Mouse (Mus musculus) forebrain, embryonic 13.5 days (tissue): Measurements from ENCODE around the gene Ndufb10. TPM values are rescaled to one million over a fixed set of nuclear protein-coding genes. Genes with fewer than 3 reads are reported as not detected.
"Not testable (repeated sequence)": the region's sequence is repeated elsewhere in the genome, so short reads cannot be mapped to it uniquely, and the experiment has no call there.

Experiments used
- ATAC-seq: fragments of 200-750 bp; cut with Nextera tagmentation; 2 replicates; pipeline ENCODE4 v1.8.0; 2017
- H3K27ac ChIP-seq: fragments of 300-500 bp; sonication (generic); 2 replicates; pipeline ENCODE4 v1.5.1; 2015; ENCODE audit warnings: inconsistent platforms, mild to moderate bottlenecking, moderate library complexity
- H3K27me3 ChIP-seq: fragments of 300-500 bp; sonication (generic); 2 replicates; pipeline ENCODE4 v1.6.1; 2015; ENCODE audit warnings: mild to moderate bottlenecking, inconsistent platforms
- H3K36me3 ChIP-seq: fragments of 300-500 bp; sonication (generic); 2 replicates; pipeline ENCODE4 v1.6.1; 2015; ENCODE audit warnings: mild to moderate bottlenecking, inconsistent platforms; ENCODE audit not compliant: poor library complexity, severe bottlenecking
- H3K4me1 ChIP-seq: fragments of 300-500 bp; sonication (generic); 2 replicates; pipeline ENCODE4 v1.6.1; 2015; ENCODE audit warnings: inconsistent platforms
- H3K4me2 ChIP-seq: fragments of 300-500 bp; sonication (generic); 2 replicates; pipeline ENCODE4 v1.6.1; 2015; ENCODE audit warnings: inconsistent platforms, mild to moderate bottlenecking, moderate library complexity
- H3K4me3 ChIP-seq: fragments of 300-500 bp; sonication (generic); 2 replicates; pipeline ENCODE4 v1.5.1; 2015; ENCODE audit warnings: mild to moderate bottlenecking, inconsistent platforms
- H3K9ac ChIP-seq: fragments of 300-500 bp; sonication (generic); 2 replicates; pipeline ENCODE4 v1.6.1; 2015; ENCODE audit warnings: mild to moderate bottlenecking, inconsistent platforms
- H3K9me3 ChIP-seq: fragments of 300-500 bp; sonication (generic); replicated peaks from 2 replicates; pipeline ENCODE4 v1.6.1; 2016; ENCODE audit warnings: inconsistent platforms
- WGBS: fragments of 180-500 bp; shearing (Covaris S2); methylation state at CpG from one replicate; pipeline ENCODE4 v1.1.7; 2015; 5-methylcytosine and 5-hydroxymethylcytosine counted together
- polyA plus RNA-seq: library from polyadenylated mRNA; unstranded; fragments of >200 nt; fragmentation: Nextera tagmentation; extraction: Ambion mirVana; gene quantifications from 2 replicates; pipeline ENCODE4 v1.2.1, GENCODE M21; 2015

Ndufb10 gene
- polyA plus RNA-seq, 1 experiment from 2014 or later, result 253 TPM

- peaks cover 39% of the 10 kb centered on the region for H3K4me1 ChIP-seq
- peak overlapping the region; percentile 83 for H3K4me3 ChIP-seq
- no peaks in the 10 kb centered on the region for H3K9me3 ChIP-seq
- ATAC-seq, result peak; percentile 99
- H3K36me3 ChIP-seq, result peaks cover 35% of the 10 kb centered on the region
- H3K27me3 ChIP-seq, result no peaks in the 10 kb centered on the region
- H3K27ac ChIP-seq, result peak overlapping the region; percentile 85
- peak overlapping the region; percentile 87 for H3K4me2 ChIP-seq
- peak overlapping the region; percentile 89 for H3K9ac ChIP-seq
- under 1% methylated on average over 61 of the region's 61 CpGs for WGBS
Measured at GRCm38 (mm10) chr17:24719494-24720222, 4.6 kb downstream of the Ndufb10 start.

GRCm38 (mm10) chr17:24718938-24719337 is 5.3 kb downstream of the Ndufb10 start:
- WGBS, result 66% methylated on average over 5 of the region's 5 CpGs
- not testable (repeated sequence) for H3K27me3 ChIP-seq, ATAC-seq, H3K9me3 ChIP-seq, H3K27ac ChIP-seq
- Histone ChIP-seq H3K4me1 (peaks cover 36% of the 10 kb centered on the region), H3K4me3 (peak overlapping the region; percentile 83), H3K36me3 (peaks cover 35% of the 10 kb centered on the region), H3K9ac (peak overlapping the region; percentile 89), H3K4me2 (peak overlapping the region; percentile 87)

- ATAC-seq, result no peak
- WGBS, result 75% methylated on average over 4 of the region's 4 CpGs
- Histone ChIP-seq H3K4me3 (peak within 1 kb of the TSS; percentile 83), H3K9me3 (no peaks in the 10 kb centered on the region), H3K27me3 (no peaks in the 10 kb centered on the region), H3K36me3 (peaks cover 35% of the 10 kb centered on the region), H3K4me1 (peaks cover 28% of the 10 kb centered on the region), H3K4me2 (peak within 1 kb of the TSS; percentile 87), H3K9ac (peak within 1 kb of the TSS; percentile 89), H3K27ac (no peak within 1 kb of the TSS)
Measured at GRCm38 (mm10) chr17:24717943-24718342, 6.3 kb downstream of the Ndufb10 start, which contains the start of the genes Rnf151 and Rps2. Gene Rnf151, minus strand, starts transcription at chr17:24718063. Gene Rps2, plus strand, starts transcription at chr17:24718116.

- Histone ChIP-seq H3K4me2 (no peak overlapping the region), H3K9me3 (no peaks in the 10 kb centered on the region), H3K27ac (no peak overlapping the region), H3K4me3 (no peak overlapping the region), H3K4me1 (peaks cover 10% of the 10 kb centered on the region), H3K27me3 (no peaks in the 10 kb centered on the region), H3K36me3 (peaks cover 20% of the 10 kb centered on the region), H3K9ac (no peak overlapping the region)
- ATAC-seq, result no peak
- WGBS, result 97% methylated on average over 15 of the region's 15 CpGs
Measured at GRCm38 (mm10) chr17:24716166-24716682, 8.1 kb downstream of the Ndufb10 start.

- no peak overlapping the region for H3K27ac ChIP-seq
- 41% methylated on average over 6 of the region's 6 CpGs for WGBS
- H3K9me3 ChIP-seq, result no peaks in the 10 kb centered on the region
- H3K9ac ChIP-seq, result no peak overlapping the region
- no peak overlapping the region for H3K4me3 ChIP-seq
- H3K4me2 ChIP-seq, result no peak overlapping the region
- peaks cover 8% of the 10 kb centered on the region for H3K4me1 ChIP-seq
- no peaks in the 10 kb centered on the region for H3K27me3 ChIP-seq
- peaks cover 18% of the 10 kb centered on the region for H3K36me3 ChIP-seq
- ATAC-seq, result no peak
Measured at GRCm38 (mm10) chr17:24715556-24715955, 8.7 kb downstream of the Ndufb10 start.

- Histone ChIP-seq H3K36me3 (peaks cover 20% of the 10 kb centered on the region), H3K4me3 (peak overlapping the region; percentile 83; the same call in 1 of the 2 replicates), H3K27me3 (no peaks in the 10 kb centered on the region), H3K4me2 (no peak overlapping the region), H3K9ac (no peak overlapping the region), H3K27ac (no peak overlapping the region), H3K9me3 (no peaks in the 10 kb centered on the region), H3K4me1 (peaks cover 19% of the 10 kb centered on the region)
- ATAC-seq, result no peak
- 35% methylated on average over 2 of the region's 2 CpGs for WGBS
Measured at GRCm38 (mm10) chr17:24708646-24709045, 15.6 kb downstream of the Ndufb10 start.

GRCm38 (mm10) chr17:24707801-24708425 is 16.4 kb downstream of the Ndufb10 start:
- Histone ChIP-seq H3K36me3 (peaks cover 24% of the 10 kb centered on the region), H3K27ac (peak overlapping the region; percentile 74), H3K9me3 (no peaks in the 10 kb centered on the region), H3K4me2 (peak overlapping the region; percentile 89), H3K4me1 (peaks cover 19% of the 10 kb centered on the region), H3K4me3 (peak overlapping the region; percentile 83), H3K9ac (peak overlapping the region; percentile 84), H3K27me3 (no peaks in the 10 kb centered on the region)
- 6% methylated on average over 24 of the region's 24 CpGs for WGBS
- peak; percentile 50; the same call in 1 of the 2 replicates for ATAC-seq

- H3K4me1 ChIP-seq, result peaks cover 19% of the 10 kb centered on the region
- ATAC-seq, result peak; percentile 93
- peak within 1 kb of the TSS; percentile 74 for H3K27ac ChIP-seq
- peak within 1 kb of the TSS; percentile 83 for H3K4me3 ChIP-seq
- 4% methylated on average over 32 of the region's 32 CpGs for WGBS
- H3K4me2 ChIP-seq, result peak within 1 kb of the TSS; percentile 89
- no peaks in the 10 kb centered on the region for H3K9me3 ChIP-seq
- H3K27me3 ChIP-seq, result no peaks in the 10 kb centered on the region
- H3K9ac ChIP-seq, result peak within 1 kb of the TSS; percentile 84
- peaks cover 31% of the 10 kb centered on the region for H3K36me3 ChIP-seq
Measured at GRCm38 (mm10) chr17:24706982-24707800, 17.1 kb downstream of the Ndufb10 start, which contains the start of gene Tbl3. Gene Tbl3, minus strand, starts transcription at chr17:24707660.

GRCm38 (mm10) chr17:24705821-24706220 is 18.5 kb downstream of the Ndufb10 start:
- Histone ChIP-seq H3K9ac (no peak overlapping the region), H3K9me3 (no peaks in the 10 kb centered on the region), H3K27me3 (no peaks in the 10 kb centered on the region), H3K27ac (no peak overlapping the region), H3K4me3 (peak overlapping the region; percentile 83), H3K4me1 (peaks cover 19% of the 10 kb centered on the region), H3K36me3 (peaks cover 45% of the 10 kb centered on the region), H3K4me2 (peak overlapping the region; percentile 89)
- ATAC-seq, result no peak
- WGBS, result 98% methylated on average over 3 of the region's 3 CpGs

- H3K36me3 ChIP-seq, result peaks cover 59% of the 10 kb centered on the region
- no peak for ATAC-seq
- no peak overlapping the region for H3K4me2 ChIP-seq
- peaks cover 27% of the 10 kb centered on the region for H3K4me1 ChIP-seq
- no peaks in the 10 kb centered on the region for H3K9me3 ChIP-seq
- H3K4me3 ChIP-seq, result no peak overlapping the region
- H3K27ac ChIP-seq, result no peak overlapping the region
- H3K9ac ChIP-seq, result no peak overlapping the region
- 92% methylated on average over 9 of the region's 9 CpGs for WGBS
- H3K27me3 ChIP-seq, result no peaks in the 10 kb centered on the region
Measured at GRCm38 (mm10) chr17:24701251-24701650, 23.0 kb downstream of the Ndufb10 start.

GRCm38 (mm10) chr17:24699473-24699872 is 24.8 kb downstream of the Ndufb10 start:
- H3K4me2 ChIP-seq, result no peak overlapping the region
- peaks cover 47% of the 10 kb centered on the region for H3K36me3 ChIP-seq
- no peak overlapping the region for H3K27ac ChIP-seq
- ATAC-seq, result no peak
- no peak overlapping the region for H3K9ac ChIP-seq
- no peaks in the 10 kb centered on the region for H3K9me3 ChIP-seq
- WGBS, result 82% methylated on average over 2 of the region's 2 CpGs
- H3K4me1 ChIP-seq, result peaks cover 31% of the 10 kb centered on the region
- H3K27me3 ChIP-seq, result no peaks in the 10 kb centered on the region
- H3K4me3 ChIP-seq, result no peak overlapping the region
